ENCODE assay signal across 11 mouse cellular contexts in the genomic region with DNA sequence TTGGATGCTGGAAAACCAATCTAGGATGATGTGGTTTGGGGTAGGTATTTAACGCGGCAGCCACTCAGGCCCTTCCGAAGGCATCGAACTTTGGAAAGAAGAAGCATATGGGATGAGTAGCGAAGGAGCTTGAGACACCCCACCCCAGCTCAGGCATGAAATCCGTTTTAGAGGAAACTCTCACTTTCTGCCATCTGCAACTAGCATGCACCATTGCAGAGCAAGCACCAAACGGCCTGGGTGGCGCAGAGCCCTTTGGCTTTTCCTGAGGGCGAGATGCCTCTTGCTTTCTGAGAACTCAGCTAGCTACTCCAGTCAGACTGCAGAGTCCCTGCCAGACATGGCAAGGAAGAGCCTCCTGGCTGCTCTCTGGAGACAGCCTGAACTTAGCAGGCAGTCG.
DNase-seq lines count a peak whose midpoint lies in the region; ATAC-seq lines count a peak whose summit lies in the region.
"Had no signal": no experiment of that assay in that cellular context is flagged by ENCODE, and none has a peak within 500 bp of the region (broad histone marks: within the 10 kb centered on the region; RNA-seq: fewer than 3 reads in every experiment).

No protein-coding gene starts in this region.

- peaks cover 23% of the 10 kb centered on the region for H3K27me3 ChIP-seq in kidney, embryonic 15.5 days
- no peaks in the 10 kb centered on the region for H3K27me3 ChIP-seq in forebrain, embryonic 11.5 days (ENCODE audit: control insufficient read depth, insufficient read depth, low read length)
- H3K27me3 ChIP-seq in hindbrain, embryonic 16.5 days (replicated peaks; ENCODE audit: control insufficient read depth, insufficient read depth, low read length): no peaks in the 10 kb centered on the region
- H3K27me3 ChIP-seq in neural tube, embryonic 13.5 days: no peaks in the 10 kb centered on the region
- H3K27me3 ChIP-seq: liver, embryonic 13.5 days had no signal

- peak overlapping the region; percentile 20; the same call in 1 of the 2 replicates for H3K4me3 ChIP-seq in kidney, embryonic 15.5 days (replicated peaks)
- no peak overlapping the region for H3K4me3 ChIP-seq in forebrain, embryonic 11.5 days (ENCODE audit: low read depth, low read length)
- 0 out of 2 replicates have a peak overlapping the region, but pooled peaks have one; percentile 17 for H3K4me3 ChIP-seq in hindbrain, embryonic 16.5 days (ENCODE audit: low read length)
- peak overlapping the region; percentile 22 for H3K4me3 ChIP-seq in neural tube, embryonic 13.5 days
- H3K4me3 ChIP-seq: liver, embryonic 13.5 days had no signal

- WGBS in kidney, embryonic 15.5 days: 60% methylated on average over 10 of the region's 10 CpGs
- 54% methylated on average over 10 of the region's 10 CpGs for WGBS in forebrain, embryonic 11.5 days
- 39% methylated on average over 10 of the region's 10 CpGs for WGBS in hindbrain, embryonic 16.5 days
- 50% methylated on average over 10 of the region's 10 CpGs for WGBS in neural tube, embryonic 13.5 days

- ATAC-seq in kidney, embryonic 15.5 days (replicated peaks; ENCODE audit: low FRiP score): no peak
- no peak for ATAC-seq in forebrain, embryonic 11.5 days (replicated peaks; ENCODE audit: low FRiP score)
- no peak for ATAC-seq in hindbrain, embryonic 16.5 days
- no peak for ATAC-seq in neural tube, embryonic 13.5 days (ENCODE audit: low read depth)

- peaks cover 5% of the 10 kb centered on the region for H3K4me1 ChIP-seq in kidney, embryonic 15.5 days
- H3K4me1 ChIP-seq in forebrain, embryonic 11.5 days (replicated peaks; ENCODE audit: control insufficient read depth, insufficient read depth, low read length): peaks cover 5% of the 10 kb centered on the region
- peaks cover 22% of the 10 kb centered on the region for H3K4me1 ChIP-seq in hindbrain, embryonic 16.5 days (ENCODE audit: control insufficient read depth, insufficient read depth, low read depth, low read length)
- H3K4me1 ChIP-seq in neural tube, embryonic 13.5 days (replicated peaks): peaks cover 31% of the 10 kb centered on the region
- H3K4me1 ChIP-seq: liver, embryonic 13.5 days had no signal

- H3K27ac ChIP-seq in kidney, embryonic 15.5 days: no peak overlapping the region
- H3K27ac ChIP-seq in forebrain, embryonic 11.5 days (ENCODE audit: low read depth, low read length): peak overlapping the region; percentile 70
- H3K27ac ChIP-seq in hindbrain, embryonic 16.5 days (ENCODE audit: low read depth, low read length): peak overlapping the region; percentile 64; the same call in 1 of the 2 replicates
- H3K27ac ChIP-seq in neural tube, embryonic 13.5 days (replicated peaks): peak overlapping the region; percentile 75
- H3K27ac ChIP-seq: liver, embryonic 13.5 days had no signal

- H3K4me2 ChIP-seq in kidney, embryonic 15.5 days: peak overlapping the region; percentile 51
- peak overlapping the region; percentile 34; the same call in 1 of the 2 replicates for H3K4me2 ChIP-seq in forebrain, embryonic 11.5 days (ENCODE audit: low read depth, low read length, severe bottlenecking)
- H3K4me2 ChIP-seq in hindbrain, embryonic 16.5 days (ENCODE audit: low read length): peak overlapping the region; percentile 47
- H3K4me2 ChIP-seq in neural tube, embryonic 13.5 days: peak overlapping the region; percentile 50
- H3K4me2 ChIP-seq: liver, embryonic 13.5 days had no signal

- no peak overlapping the region for H3K9ac ChIP-seq in kidney, embryonic 15.5 days
- peak overlapping the region; percentile 41; the same call in 1 of the 2 replicates for H3K9ac ChIP-seq in forebrain, embryonic 11.5 days (ENCODE audit: low read length)
- H3K9ac ChIP-seq in hindbrain, embryonic 16.5 days (ENCODE audit: low read depth, low read length): no peak overlapping the region
- peak overlapping the region; percentile 49; the same call in 1 of the 2 replicates for H3K9ac ChIP-seq in neural tube, embryonic 13.5 days
- H3K9ac ChIP-seq: liver, embryonic 13.5 days had no signal

- no peak for DNase-seq in kidney, postnatal 14 days
- DNase-seq in forebrain, embryonic 11.5 days (ENCODE audit: low spot score): peak; percentile 54
- no peak for DNase-seq in lung, postnatal 14 days
- DNase-seq in cerebellum, adult 11-12 months: no peak
- DNase-seq: adrenal gland, adult 2 months; gastrocnemius, postnatal 14 days; kidney, postnatal 36 days; liver, embryonic 13.5 days had no signal

- no peaks in the 10 kb centered on the region for H3K9me3 ChIP-seq in kidney, embryonic 15.5 days (replicated peaks)
- no peaks in the 10 kb centered on the region for H3K9me3 ChIP-seq in forebrain, embryonic 11.5 days (ENCODE audit: control insufficient read depth, low read length)
- H3K9me3 ChIP-seq in hindbrain, embryonic 16.5 days (ENCODE audit: control insufficient read depth, low read length): no peaks in the 10 kb centered on the region
- peaks cover 3% of the 10 kb centered on the region; the same call in 1 of the 2 replicates for H3K9me3 ChIP-seq in neural tube, embryonic 13.5 days
- H3K9me3 ChIP-seq: liver, embryonic 13.5 days had no signal

- no peaks in the 10 kb centered on the region for H3K36me3 ChIP-seq in kidney, embryonic 15.5 days
- no peaks in the 10 kb centered on the region for H3K36me3 ChIP-seq in forebrain, embryonic 11.5 days (ENCODE audit: control insufficient read depth, insufficient read depth, low read length)
- H3K36me3 ChIP-seq in hindbrain, embryonic 16.5 days (ENCODE audit: control insufficient read depth, insufficient read depth, low read length): no peaks in the 10 kb centered on the region
- H3K36me3 ChIP-seq in neural tube, embryonic 13.5 days: no peaks in the 10 kb centered on the region
- H3K36me3 ChIP-seq: liver, embryonic 13.5 days had no signal

Comparison
In these comparisons a context has a peak if more than half of its experiments do, and no peak if none do; other contexts are left out.
1. H3K9ac ChIP-seq: peak in forebrain, embryonic 11.5 days (single experiment) and neural tube, embryonic 13.5 days (single experiment); none in kidney, embryonic 15.5 days (single experiment) and hindbrain, embryonic 16.5 days (single experiment).
2. Peak in every context shown above with its lines, with median percentiles within 50 percentile points of each other: H3K4me2 ChIP-seq.